Mouse (Mus musculus) left cerebral cortex, postnatal 14 days (tissue): ENCODE data around the gene Irf2bpl. TPM values are rescaled to one million over a fixed set of nuclear protein-coding genes. Genes with fewer than 3 reads are reported as not detected.

Source experiments
- DNase-seq, 2 experiments: peaks; one replicate each; pipeline ENCODE4 v3.0.0; 2021 to 2022; ENCODE audit warnings: low spot score in 2 of 2, mixed read lengths in 1 of 2
- intact Hi-C: fragments of 180-260 bp; cut with DNase I; formaldehyde crosslinking; loops from one replicate; pipeline ENCODE4 v1.15.1; 2025
- total RNA-seq, 2 experiments: library from RNA; stranded (reverse); gene quantifications; 2 replicates each; pipeline ENCODE4 v1.2.3; 2021

The Irf2bpl gene
- total RNA-seq, 2 experiments from 2014 or later, result 74.0 to 78.2 TPM

DNA sequence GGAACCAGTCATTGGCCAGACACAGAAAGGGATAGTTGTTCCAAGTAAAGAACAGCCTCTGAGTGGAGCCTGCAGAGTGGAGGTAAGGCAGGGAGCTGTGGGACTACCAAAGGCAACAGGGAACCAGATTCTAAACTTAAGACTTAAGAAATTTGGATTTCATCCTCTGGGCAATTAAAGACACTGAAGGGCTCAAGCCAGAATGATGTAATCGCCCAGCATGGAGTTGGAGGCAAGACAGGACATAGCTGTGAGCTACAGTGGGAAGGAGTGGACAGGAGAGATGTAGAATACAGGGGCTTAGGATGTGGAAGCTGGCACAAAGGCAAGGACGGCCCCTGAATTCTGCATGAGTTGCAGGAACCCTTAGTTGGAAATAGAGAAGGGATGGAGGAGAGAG lies 46.4 kb downstream of the Irf2bpl start:
- DNase-seq, result no peak
- intact Hi-C loops, result no loop called here

DNA sequence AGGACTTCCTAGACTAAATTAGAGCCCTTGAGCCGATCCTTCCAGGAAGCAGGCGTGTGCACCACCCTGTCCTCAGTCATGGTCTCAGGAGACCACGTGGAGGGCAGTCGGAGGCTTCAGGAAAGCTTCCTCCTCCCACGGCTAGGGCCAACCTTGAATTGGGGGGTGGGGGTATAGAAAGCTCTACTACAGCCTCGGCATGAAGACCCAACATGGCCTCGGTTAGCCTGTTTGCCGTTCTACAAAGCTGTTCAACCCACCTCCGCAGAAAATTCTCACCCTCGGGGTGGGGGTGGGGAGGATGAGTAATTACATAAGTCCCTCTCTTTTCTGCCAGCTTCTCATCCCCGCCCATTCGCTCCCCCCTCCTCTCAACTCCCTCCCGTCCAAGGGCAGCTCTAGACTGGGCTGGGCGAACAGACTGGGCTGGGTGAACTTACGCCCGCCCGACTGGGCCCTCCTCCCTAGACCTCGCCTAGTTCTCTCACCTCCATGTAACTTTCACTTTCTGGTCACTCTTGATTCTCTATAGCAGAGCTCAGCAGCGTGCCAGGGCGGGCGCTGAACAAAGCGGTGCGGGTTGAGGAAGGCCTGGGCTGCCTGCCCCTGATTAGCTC lies 48.1 kb downstream of the Irf2bpl start:
- intact Hi-C loops, result no loop called here

DNA sequence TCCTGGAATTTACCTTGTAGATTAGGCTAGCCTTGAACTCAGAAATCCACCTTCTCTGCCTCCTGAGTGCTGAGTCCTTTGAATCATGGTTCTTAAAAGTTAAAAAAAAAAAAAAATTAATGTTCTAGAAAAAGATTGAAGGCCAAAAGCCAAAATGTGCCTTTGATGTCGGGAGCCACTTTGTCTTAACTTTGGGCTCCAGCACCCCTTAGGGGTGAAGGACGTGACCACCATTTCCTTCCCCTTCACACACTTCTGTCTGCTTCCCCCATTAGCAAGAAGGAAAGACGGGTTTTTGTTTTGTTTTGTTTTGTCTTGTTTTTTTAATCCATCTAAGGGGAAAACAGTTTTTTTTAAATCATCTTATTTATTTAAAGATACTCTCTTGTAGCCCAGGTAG lies 48.7 kb downstream of the Irf2bpl start:
- no peak for DNase-seq
- intact Hi-C loops, result no loop called here

More for the DNA sequence above, 48.1 kb downstream of the Irf2bpl start:
- peak; percentile 58 to 72 for DNase-seq

DNA sequence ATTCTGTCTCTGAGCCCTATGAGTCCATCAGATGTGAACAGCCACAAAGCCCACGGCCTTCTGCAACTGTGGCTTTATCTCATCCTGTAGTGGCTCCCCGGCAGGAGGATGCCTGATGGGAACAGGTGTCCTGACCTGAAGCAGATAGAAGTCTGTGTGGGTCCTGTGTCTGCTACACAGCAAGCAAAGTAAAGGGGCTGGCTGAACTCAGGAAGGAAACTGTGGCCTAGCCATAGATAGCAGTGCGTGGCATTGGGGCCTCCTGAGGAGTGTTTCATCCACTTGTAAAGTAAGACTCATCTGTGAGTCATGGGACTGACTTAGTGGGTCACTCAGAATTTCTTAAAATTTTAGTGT lies 50.2 kb downstream of the Irf2bpl start:
- no peak for DNase-seq
- intact Hi-C loops, result no loop called here

DNA sequence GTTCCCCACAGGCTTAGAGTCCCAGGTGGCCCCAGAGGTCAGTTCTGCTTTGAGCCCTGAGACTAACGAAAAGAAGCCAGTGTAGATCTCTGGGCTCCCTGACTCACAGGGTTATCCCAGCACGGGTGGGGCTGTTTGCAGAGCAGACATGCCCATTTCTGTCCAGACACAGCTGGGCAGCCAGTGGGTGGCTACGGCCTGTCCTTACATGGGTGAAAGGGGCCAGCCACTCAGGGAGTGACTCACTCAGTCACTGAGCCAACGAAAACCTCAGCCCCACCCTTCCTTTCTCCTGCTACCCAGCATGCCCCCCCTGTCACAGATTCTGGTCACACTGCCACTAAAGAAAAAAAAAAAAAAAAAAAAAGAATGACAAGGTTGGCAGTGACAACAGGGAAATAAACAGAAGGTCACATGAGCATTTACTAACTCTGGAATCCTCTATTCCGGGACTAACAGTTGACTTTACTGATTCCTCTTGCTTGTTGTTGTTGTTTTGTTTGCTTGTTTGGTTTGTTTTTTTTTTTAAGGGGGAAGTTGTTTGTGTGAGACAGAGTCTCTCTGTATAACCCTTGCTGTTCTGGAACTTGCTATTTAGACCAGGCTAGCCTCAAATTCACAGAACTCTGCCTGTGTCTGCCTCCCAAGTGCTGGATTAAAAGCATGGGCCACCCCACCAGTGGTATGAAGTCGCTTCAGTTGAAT lies 50.7 kb downstream of the Irf2bpl start:
- intact Hi-C loops, result no loop called here
- DNase-seq, result peak; percentile 57 to 67

DNA sequence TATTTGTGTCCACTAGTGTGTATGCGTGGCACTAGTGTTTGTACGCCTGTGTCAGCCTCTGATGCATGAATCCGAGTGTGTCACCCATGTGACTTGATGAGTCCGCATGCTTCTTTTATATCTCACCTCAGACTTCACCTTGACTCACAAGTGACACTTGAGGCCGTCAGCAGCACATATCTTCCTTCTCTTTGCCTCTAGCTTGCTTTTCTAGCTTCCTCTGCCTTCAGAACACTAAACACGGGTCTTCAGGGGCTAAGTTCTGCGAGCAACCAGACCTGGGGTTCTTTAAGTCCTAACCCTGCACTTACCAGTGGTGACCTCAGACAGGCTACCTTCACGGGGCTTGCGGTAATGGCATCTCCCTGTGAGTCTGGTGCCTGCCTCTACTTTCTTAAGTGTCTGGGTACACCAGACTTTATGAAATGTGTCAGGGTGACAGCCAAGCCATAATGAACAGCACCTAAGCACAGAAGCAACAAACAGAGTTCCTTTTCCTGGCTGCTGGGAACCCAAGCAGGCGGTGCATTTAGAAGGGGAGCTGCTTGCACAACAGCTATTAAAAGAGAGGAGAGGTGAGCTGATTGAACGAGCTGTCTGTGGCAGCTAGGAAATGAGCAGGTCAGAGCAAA lies 51.9 kb downstream of the Irf2bpl start:
- intact Hi-C loops, result no loop called here
- no peak for DNase-seq

DNA sequence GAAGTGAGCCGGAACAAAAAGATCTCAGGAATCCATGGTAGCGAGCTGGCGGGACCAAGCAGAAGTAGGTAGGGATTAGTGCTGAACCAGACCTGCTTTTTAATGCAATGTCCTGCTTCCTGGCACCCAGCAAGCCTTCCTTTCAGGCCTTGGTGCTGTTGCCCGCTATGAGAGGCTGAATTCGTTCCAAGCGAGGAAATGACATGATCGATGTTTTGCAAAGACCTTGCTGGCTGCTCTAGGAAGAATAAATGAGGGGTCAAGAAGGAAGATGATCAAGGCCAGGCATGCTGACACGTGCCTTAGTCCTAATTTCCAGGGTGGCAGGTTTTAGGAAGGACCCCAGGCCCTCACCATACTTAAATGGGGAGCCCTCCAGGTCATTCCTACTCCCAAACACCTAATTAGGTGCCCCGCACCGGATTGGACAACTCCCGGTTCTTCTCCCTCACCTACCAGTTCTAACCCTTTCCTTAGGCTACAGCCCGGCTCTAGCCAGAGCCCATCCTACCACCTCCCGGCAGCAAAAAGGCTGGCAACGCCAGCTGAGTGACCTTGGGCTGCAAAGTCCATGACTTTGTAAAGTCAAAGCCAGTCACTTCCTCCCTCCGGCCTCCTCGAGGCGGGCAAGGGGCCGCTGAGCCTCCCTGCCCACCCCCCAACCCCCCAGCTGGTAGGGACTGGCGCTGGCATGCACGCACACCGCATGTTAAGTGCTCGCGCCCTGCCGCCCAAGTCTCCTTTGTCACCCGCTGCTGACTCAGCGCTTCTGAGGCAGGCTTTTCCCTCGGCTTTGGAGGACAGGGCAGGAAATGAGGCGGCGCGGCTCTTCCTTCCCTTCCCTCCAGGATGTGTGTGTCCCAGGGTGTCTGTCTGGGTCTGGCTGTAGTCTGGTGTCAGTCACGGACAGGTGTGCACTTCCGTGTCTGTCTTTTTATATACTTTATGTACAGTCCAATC lies 52.7 kb downstream of the Irf2bpl start:
- peak in 1 of 2 experiments; percentile 65 for DNase-seq
- intact Hi-C loops, result no loop called here

Other genes with a start within 250 kb of the Irf2bpl start
- 10 to 100 TPM; 67.5 to 70.2 TPM for gene Vash1, start 206.1 kb downstream of the Irf2bpl start, total RNA-seq
- gene Angel1, start 158.3 kb downstream of the Irf2bpl start, total RNA-seq, result 1 to 10 TPM; 8.3 to 8.8 TPM
- not detected for gene Lrrc74a, start 150.4 kb downstream of the Irf2bpl start, total RNA-seq
- 10 to 100 TPM; 71.2 to 72.2 TPM for gene Cipc, start 62.2 kb upstream of the Irf2bpl start, total RNA-seq
- gene Zdhhc22, start 105.6 kb upstream of the Irf2bpl start, total RNA-seq, result 10 to 100 TPM; 46.0 to 56.9 TPM
- 10 to 100 TPM; 41.2 to 43.1 TPM for gene Tmem63c, start 136.5 kb upstream of the Irf2bpl start, total RNA-seq
- 10 to 100 TPM in 1 of 2 experiments, 1 to 10 TPM in 1; 9.9 to 11.4 TPM for gene Ngb, start 217.7 kb upstream of the Irf2bpl start, total RNA-seq